Mouse (Mus musculus): ENCODE results near the gene Prodh2. TPM values are rescaled to one million over a fixed set of nuclear protein-coding genes. Genes with fewer than 3 reads are reported as not detected.

Gene Prodh2
- not detected for polyA plus RNA-seq (2017; shearing (Covaris generic))

DNA sequence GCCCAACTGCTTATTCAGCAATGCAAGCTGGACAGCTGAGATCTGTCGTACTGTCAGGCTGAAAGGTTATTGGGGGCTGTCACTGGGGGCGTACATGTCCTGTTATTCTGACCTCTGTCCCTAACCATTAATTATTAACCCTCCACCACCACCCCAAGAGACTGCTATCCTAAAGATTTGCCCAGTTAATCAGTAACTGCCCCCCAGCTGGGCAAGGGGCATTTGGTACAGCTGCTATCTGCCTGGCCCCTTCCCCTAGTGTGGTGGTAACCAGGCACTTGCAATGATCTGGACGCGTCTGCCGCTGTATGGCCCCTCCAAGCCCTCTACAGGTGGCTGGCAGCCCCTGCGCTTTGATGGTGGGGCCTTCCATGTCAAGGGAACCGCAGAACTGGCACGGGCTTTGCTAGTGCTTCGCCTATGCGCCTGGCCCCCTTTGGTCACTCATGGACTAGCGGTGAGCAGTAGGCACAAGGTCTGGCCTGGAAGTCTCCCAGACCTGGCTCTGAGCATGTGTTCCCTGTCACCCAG, at the start of gene Prodh2:
Prodh2 (plus strand) TSS at position 222 of the 531 bp plus-strand sequence.

DNA sequence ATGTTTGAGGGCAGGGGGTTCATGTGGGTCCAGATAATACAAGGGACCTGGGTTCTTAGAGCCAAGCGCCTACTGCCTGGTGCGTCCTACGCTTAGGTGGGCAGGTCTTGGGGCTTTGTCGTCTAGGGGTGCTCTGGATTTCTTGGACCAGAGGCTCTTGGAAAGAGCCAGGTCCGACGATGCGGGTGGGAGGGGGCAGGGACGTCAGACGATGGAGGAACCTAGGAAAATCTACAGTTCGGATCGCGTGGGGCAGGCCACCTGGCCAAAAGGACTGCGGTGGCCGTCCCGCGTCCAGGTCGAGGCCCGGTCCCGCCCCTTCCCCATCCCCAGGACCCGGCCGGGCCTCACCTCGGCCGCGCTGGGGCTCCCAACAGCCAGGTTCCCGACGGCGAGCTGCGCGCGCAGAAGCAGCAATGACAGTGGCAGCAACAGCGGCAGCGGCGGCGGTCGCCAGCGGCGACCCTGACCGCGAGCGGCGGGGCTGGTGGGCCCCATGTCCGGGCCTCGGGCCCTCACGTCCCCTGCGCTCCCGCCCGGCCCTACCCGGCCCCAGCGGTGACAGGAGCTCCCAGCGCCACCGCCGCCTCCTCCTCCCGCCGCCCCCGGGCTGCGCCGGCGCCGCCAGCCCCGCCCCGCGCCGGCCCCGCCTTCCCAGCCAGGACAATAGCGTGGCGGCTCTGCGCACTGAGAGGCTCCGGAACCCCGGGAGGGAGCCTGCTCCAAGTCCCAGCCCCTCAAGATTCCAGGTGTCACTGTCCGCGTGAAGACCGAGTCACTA, 48.3 kb upstream of the Prodh2 start, which contains the start of gene Aplp1:
Aplp1 (minus strand) TSS at position 565 of the 781 bp plus-strand sequence.

GRCm38 (mm10) chr7:30457629-30458330, 35.6 kb upstream of the Prodh2 start, which contains the start of the genes Kirrel2 and Nphs1:
Gene Kirrel2, minus strand, starts transcription at chr7:30457690.
Gene Nphs1, plus strand, starts transcription at chr7:30458315.

GRCm38 (mm10) chr7:30534633-30535577, 41.5 kb downstream of the Prodh2 start, which contains the start of gene Arhgap33:
Gene Arhgap33, minus strand, starts transcription at chr7:30535060.

DNA sequence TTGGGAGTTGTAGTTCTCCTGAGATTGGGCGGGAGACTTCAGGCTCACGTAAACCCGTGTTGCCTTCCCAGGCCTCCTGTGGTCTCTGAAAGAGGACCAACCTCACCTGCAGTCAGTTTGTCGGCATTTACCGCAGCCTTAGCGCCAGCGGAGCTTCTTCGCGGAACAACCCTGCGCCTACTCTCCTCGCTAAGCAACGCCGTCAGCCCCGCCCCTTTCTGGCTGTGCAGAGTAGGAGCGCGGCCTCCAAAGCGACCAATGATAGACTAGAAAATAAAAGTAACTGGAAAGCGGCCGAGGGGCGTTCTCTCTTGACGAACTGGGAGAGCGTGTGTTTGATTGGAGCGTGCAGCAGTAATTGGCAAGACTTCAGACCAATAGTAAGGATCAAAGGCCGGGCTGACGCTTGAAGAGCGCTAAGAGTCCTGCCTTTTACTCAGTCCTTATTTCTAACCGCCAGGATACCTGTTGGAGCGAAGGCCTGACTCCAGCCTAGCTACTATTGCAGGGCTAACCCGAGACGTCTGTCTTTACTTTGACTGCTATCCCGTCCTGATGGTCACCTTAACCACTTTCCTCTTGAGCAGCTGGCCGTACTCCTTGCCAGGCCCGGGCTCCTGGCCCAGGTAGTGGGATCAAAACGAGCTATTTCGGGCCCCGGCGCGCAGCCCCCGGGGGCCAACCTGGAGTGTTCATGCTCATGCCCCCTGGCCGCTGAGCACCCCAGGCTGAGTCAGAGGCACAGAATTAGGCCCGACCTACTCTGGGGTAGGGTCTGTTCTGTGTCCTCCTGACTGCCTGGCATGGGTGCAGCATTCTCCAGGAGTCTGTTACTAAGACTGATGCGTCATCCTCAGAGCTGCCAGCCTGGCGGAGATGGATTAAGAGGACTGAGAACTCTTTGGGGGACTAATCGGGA, 58.9 kb downstream of the Prodh2 start, which contains the start of the genes Hspb6 and Proser3:
Hspb6 (plus strand) TSS at position 77 of the 919 bp plus-strand sequence.
Proser3 (minus strand) TSS at position 198 of the 919 bp plus-strand sequence.

DNA sequence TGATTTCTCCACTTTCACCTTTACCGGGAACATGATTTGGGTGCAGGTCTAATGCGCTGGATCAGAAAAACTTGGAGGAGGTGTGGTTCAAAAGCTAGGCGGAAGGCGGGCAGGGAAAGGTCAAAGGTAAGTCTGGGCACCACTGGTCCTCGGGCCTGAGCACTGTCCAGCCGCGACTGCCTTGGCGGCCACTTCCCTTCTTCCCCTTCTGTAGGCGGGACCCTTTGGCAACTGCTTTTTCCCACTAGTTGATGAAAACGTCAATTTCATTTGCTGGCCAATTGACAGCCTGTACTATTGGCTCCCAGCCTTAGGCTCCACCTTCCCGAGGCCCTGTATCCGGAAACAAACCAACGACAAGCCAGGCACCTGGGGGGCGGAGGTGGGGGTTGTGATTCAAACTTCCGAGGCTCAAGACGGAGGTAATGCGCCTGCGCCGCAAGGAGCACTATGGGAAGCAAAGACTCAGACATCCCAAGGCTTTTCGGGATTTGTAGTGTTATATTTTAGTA, 66.1 kb downstream of the Prodh2 start, which contains the start of gene Lin37:
Lin37 (minus strand) TSS at position 396 of the 512 bp plus-strand sequence.

Other genes starting within 250 kb of the Prodh2 start
- under 1 TPM; 0.12 to 0.41 TPM for gene Thap8, start 213.5 kb upstream of the Prodh2 start, polyA plus RNA-seq (2017; shearing (Covaris generic))
- gene Wdr62, start 213.2 kb upstream of the Prodh2 start, polyA plus RNA-seq (2017; shearing (Covaris generic)), result 1 to 10 TPM; 4.8 to 6.9 TPM
- gene Clip3, start 201.9 kb upstream of the Prodh2 start, polyA plus RNA-seq (2017; shearing (Covaris generic)), result 1 to 10 TPM; 1.6 to 3.1 TPM
- 100 to 1,000 TPM in 1 of 2 experiments, 10 to 100 TPM in 1; 92.7 to 159 TPM for gene Alkbh6, start 184.9 kb upstream of the Prodh2 start, polyA plus RNA-seq (2017; shearing (Covaris generic))
- gene Syne4, start 178.8 kb upstream of the Prodh2 start, polyA plus RNA-seq (2017; shearing (Covaris generic)), result 10 to 100 TPM in 1 of 2 experiments, 1 to 10 TPM in 1; 3.8 to 22.5 TPM
- not detected for gene E130208F15Rik, start 171.9 kb upstream of the Prodh2 start, polyA plus RNA-seq (2017; shearing (Covaris generic))
- gene Sdhaf1, start 169.7 kb upstream of the Prodh2 start, polyA plus RNA-seq (2017; shearing (Covaris generic)), result 10 to 100 TPM; 32.0 to 75.5 TPM
- gene Lrfn3, start 130.8 kb upstream of the Prodh2 start, polyA plus RNA-seq (2017; shearing (Covaris generic)), result not detected
- 10 to 100 TPM in 1 of 2 experiments, 1 to 10 TPM in 1; 7.1 to 32.2 TPM for gene Tyrobp, start 79.9 kb upstream of the Prodh2 start, polyA plus RNA-seq (2017; shearing (Covaris generic))
- 100 to 1,000 TPM; 470 to 543 TPM for gene Hcst, start 73.8 kb upstream of the Prodh2 start, polyA plus RNA-seq (2017; shearing (Covaris generic))
- gene Nfkbid, start 71.9 kb upstream of the Prodh2 start, polyA plus RNA-seq (2017; shearing (Covaris generic)), result 10 to 100 TPM; 78.6 to 95.9 TPM
- 10 to 100 TPM; 10.8 to 23.2 TPM for gene Aplp1, start 48.1 kb upstream of the Prodh2 start, polyA plus RNA-seq (2017; shearing (Covaris generic))
- gene Kirrel2, start 35.9 kb upstream of the Prodh2 start, polyA plus RNA-seq (2017; shearing (Covaris generic)), result not detected
- not detected for gene Nphs1, start 35.3 kb upstream of the Prodh2 start, polyA plus RNA-seq (2017; shearing (Covaris generic))
- gene Arhgap33, start 41.4 kb downstream of the Prodh2 start, polyA plus RNA-seq (2017; shearing (Covaris generic)), result 1 to 10 TPM; 1.5 to 2.5 TPM
- 1 to 10 TPM; 1.9 to 4.1 TPM for gene Hspb6, start 58.6 kb downstream of the Prodh2 start, polyA plus RNA-seq (2017; shearing (Covaris generic))
- gene Proser3, start 58.7 kb downstream of the Prodh2 start, polyA plus RNA-seq (2017; shearing (Covaris generic)), result 1 to 10 TPM; 5.7 to 6.2 TPM
- 100 to 1,000 TPM in 1 of 2 experiments, 10 to 100 TPM in 1; 92.9 to 107 TPM for gene Lin37, start 66.2 kb downstream of the Prodh2 start, polyA plus RNA-seq (2017; shearing (Covaris generic))
- 10 to 100 TPM; 28.3 to 67.8 TPM for gene U2af1l4, start 69.7 kb downstream of the Prodh2 start, polyA plus RNA-seq (2017; shearing (Covaris generic))
- 10 to 100 TPM; 53.5 to 82.4 TPM for gene Gm49396, start 69.7 kb downstream of the Prodh2 start, polyA plus RNA-seq (2017; shearing (Covaris generic))
- 100 to 1,000 TPM; 231 to 234 TPM for gene Psenen, start 70.0 kb downstream of the Prodh2 start, polyA plus RNA-seq (2017; shearing (Covaris generic))
- 100 to 1,000 TPM in 1 of 2 experiments, 10 to 100 TPM in 1; 66.2 to 268 TPM for gene Igflr1, start 71.8 kb downstream of the Prodh2 start, polyA plus RNA-seq (2017; shearing (Covaris generic))
- 10 to 100 TPM; 14.9 to 15.1 TPM for gene Kmt2b, start 95.1 kb downstream of the Prodh2 start, polyA plus RNA-seq (2017; shearing (Covaris generic))
- gene Zbtb32, start 105.3 kb downstream of the Prodh2 start, polyA plus RNA-seq (2017; shearing (Covaris generic)), result 10 to 100 TPM; 12.9 to 34.9 TPM
- 1 to 10 TPM in 1 of 2 experiments, under 1 TPM in 1; 0.32 to 1.8 TPM for gene Upk1a, start 119.2 kb downstream of the Prodh2 start, polyA plus RNA-seq (2017; shearing (Covaris generic))
- 100 to 1,000 TPM; 713 to 756 TPM for gene Cox6b1, start 132.5 kb downstream of the Prodh2 start, polyA plus RNA-seq (2017; shearing (Covaris generic))
- not detected for gene Etv2, start 142.2 kb downstream of the Prodh2 start, polyA plus RNA-seq (2017; shearing (Covaris generic))
- 100 to 1,000 TPM; 125 to 166 TPM for gene Rbm42, start 156.7 kb downstream of the Prodh2 start, polyA plus RNA-seq (2017; shearing (Covaris generic))
- 10 to 100 TPM; 18.3 to 29.7 TPM for gene Haus5, start 171.4 kb downstream of the Prodh2 start, polyA plus RNA-seq (2017; shearing (Covaris generic))
- gene Pmis2, start 178.0 kb downstream of the Prodh2 start, polyA plus RNA-seq (2017; shearing (Covaris generic)), result under 1 TPM in 1 of 2 experiments, not detected in 1; 0.50 TPM
- not detected for gene 2200002J24Rik, start 205.3 kb downstream of the Prodh2 start, polyA plus RNA-seq (2017; shearing (Covaris generic))
- gene Atp4a, start 218.6 kb downstream of the Prodh2 start, polyA plus RNA-seq (2017; shearing (Covaris generic)), result under 1 TPM in 1 of 2 experiments, not detected in 1; 0.34 TPM
- gene Tmem147, start 235.9 kb downstream of the Prodh2 start, polyA plus RNA-seq (2017; shearing (Covaris generic)), result 100 to 1,000 TPM in 1 of 2 experiments, 10 to 100 TPM in 1; 85.3 to 135 TPM

Data from activated CD4-positive, CD25-positive, alpha-beta regulatory T cell (primary cell).